In the genomic region with DNA sequence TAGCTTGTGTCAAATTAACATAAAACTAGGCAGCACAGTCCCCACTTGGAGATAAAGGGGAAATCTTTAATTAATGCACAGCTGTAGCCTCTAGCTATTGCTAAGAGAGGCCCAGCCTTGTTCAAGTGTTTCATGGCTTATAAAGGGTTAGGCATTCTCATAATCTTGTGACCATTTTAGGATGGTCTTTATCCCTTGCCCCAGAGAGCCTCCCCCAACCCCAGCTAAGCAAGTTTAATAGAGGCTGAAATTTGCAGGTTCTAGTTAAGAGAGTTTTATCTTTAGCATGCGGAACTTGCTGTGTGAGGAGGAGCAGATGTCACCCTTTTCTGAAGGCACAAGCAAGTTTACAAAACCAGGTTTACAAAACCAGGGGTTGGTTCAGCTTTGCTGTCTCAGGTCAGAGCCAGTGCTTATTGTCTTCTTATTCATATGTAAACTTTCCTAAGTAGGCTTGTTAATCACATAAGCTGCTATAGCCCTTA, we compare ENCODE assay signal across 18 mouse cellular contexts.
A peak's percentile ranks its signal among the peaks of the same experiment; 100 is the strongest.
DNase-seq lines count a peak whose midpoint lies in the region; ATAC-seq lines count a peak whose summit lies in the region.
"Had no signal": no experiment of that assay in that cellular context is flagged by ENCODE, and none has a peak within 500 bp of the region (broad histone marks: within the 10 kb centered on the region; RNA-seq: fewer than 3 reads in every experiment).

No protein-coding gene starts in this region.

- ATAC-seq in midbrain, embryonic 11.5 days (ENCODE audit: low FRiP score): peak; percentile 86
- ATAC-seq in forebrain, embryonic 16.5 days: peak; percentile 84
- peak; percentile 31; the same call in 1 of the 2 replicates for ATAC-seq in midbrain, embryonic 14.5 days (ENCODE audit: low FRiP score, low TSS enrichment)
- ATAC-seq: inflammation-experienced regulatory T-cells, adult 6 months had no signal

- H3K27ac ChIP-seq in midbrain, embryonic 11.5 days (ENCODE audit: low read depth, low read length): peak overlapping the region; percentile 14; the same call in 1 of the 2 replicates
- H3K27ac ChIP-seq in midbrain, embryonic 10.5 days (replicated peaks): no peak overlapping the region; the same call in 1 of the 2 replicates
- H3K27ac ChIP-seq in forebrain, embryonic 16.5 days (ENCODE audit: low read length): no peak overlapping the region
- H3K27ac ChIP-seq in midbrain, embryonic 14.5 days (replicated peaks; ENCODE audit: low read depth, low read length): no peak overlapping the region
- H3K27ac ChIP-seq: lung, embryonic 15.5 days had no signal

- no peaks in the 10 kb centered on the region for H3K9me3 ChIP-seq in midbrain, embryonic 11.5 days (ENCODE audit: control insufficient read depth, low read length)
- H3K9me3 ChIP-seq in midbrain, embryonic 10.5 days (replicated peaks): no peaks in the 10 kb centered on the region
- H3K9me3 ChIP-seq in forebrain, embryonic 16.5 days (ENCODE audit: control insufficient read depth, low read length): no peaks in the 10 kb centered on the region
- no peaks in the 10 kb centered on the region for H3K9me3 ChIP-seq in midbrain, embryonic 14.5 days (ENCODE audit: control insufficient read depth, low read length)
- H3K9me3 ChIP-seq: lung, embryonic 15.5 days had no signal

- H3K9ac ChIP-seq in midbrain, embryonic 11.5 days (ENCODE audit: low read length): no peak overlapping the region
- H3K9ac ChIP-seq in forebrain, embryonic 16.5 days (replicated peaks; ENCODE audit: low read depth, low read length): no peak overlapping the region
- H3K9ac ChIP-seq in midbrain, embryonic 14.5 days (replicated peaks; ENCODE audit: low read length): no peak overlapping the region
- H3K9ac ChIP-seq: lung, embryonic 15.5 days had no signal

- peak; percentile 88 for DNase-seq in midbrain, embryonic 11.5 days (ENCODE audit: low spot score, missing footprints)
- no peak for DNase-seq in midbrain, embryonic 10.5 days (ENCODE audit: low spot score)
- peak; percentile 33 for DNase-seq in ZHBTc4 (ENCODE audit: low read depth, low spot score)
- DNase-seq in midbrain, embryonic 14.5 days: peak; percentile 46
- no peak for DNase-seq in cerebellum, adult 9-11 months
- DNase-seq in gastrocnemius, postnatal 4 days (ENCODE audit: low spot score in 2 of 2): no peak
- DNase-seq in left cerebral cortex, postnatal 36 days (ENCODE audit: low spot score in 2 of 2): no peak
- DNase-seq: B cell, adult 2 months; cerebellum, adult 11 months; heart, adult 18-20 months; heart, postnatal 10 days; layer of hippocampus, adult 9-11 months; left cerebral cortex, postnatal 4 days; thymus, adult 2 months had no signal

- intact Hi-C loops in left cerebral cortex, postnatal 36 days (cut with DNase I): no loop called here

- H3K36me3 ChIP-seq in midbrain, embryonic 11.5 days (ENCODE audit: control insufficient read depth, insufficient read depth, low read length): peaks cover 2% of the 10 kb centered on the region; the same call in 1 of the 2 replicates
- peaks cover 21% of the 10 kb centered on the region for H3K36me3 ChIP-seq in midbrain, embryonic 10.5 days
- H3K36me3 ChIP-seq in forebrain, embryonic 16.5 days (ENCODE audit: control insufficient read depth, insufficient read depth): no peaks in the 10 kb centered on the region; the same call in 1 of the 2 replicates
- peaks cover 13% of the 10 kb centered on the region for H3K36me3 ChIP-seq in midbrain, embryonic 14.5 days (ENCODE audit: control insufficient read depth, insufficient read depth, low read length)

- H3K4me3 ChIP-seq in midbrain, embryonic 11.5 days (ENCODE audit: low read depth, low read length): no peak overlapping the region
- H3K4me3 ChIP-seq in midbrain, embryonic 10.5 days: no peak overlapping the region
- H3K4me3 ChIP-seq in forebrain, embryonic 16.5 days (replicated peaks; ENCODE audit: low read length): no peak overlapping the region
- H3K4me3 ChIP-seq in midbrain, embryonic 14.5 days (replicated peaks; ENCODE audit: low read depth, low read length): no peak overlapping the region
- H3K4me3 ChIP-seq: lung, embryonic 15.5 days; megakaryocyte, embryonic 14.5 days had no signal

- H3K4me2 ChIP-seq in midbrain, embryonic 11.5 days: no peak overlapping the region
- no peak overlapping the region for H3K4me2 ChIP-seq in forebrain, embryonic 16.5 days (ENCODE audit: low read length)
- no peak overlapping the region for H3K4me2 ChIP-seq in midbrain, embryonic 14.5 days (ENCODE audit: low read length)
- H3K4me2 ChIP-seq: lung, embryonic 15.5 days had no signal

- no peaks in the 10 kb centered on the region; the same call in 1 of the 2 replicates for H3K27me3 ChIP-seq in midbrain, embryonic 11.5 days (ENCODE audit: control insufficient read depth, insufficient read depth, low read length)
- no peaks in the 10 kb centered on the region for H3K27me3 ChIP-seq in midbrain, embryonic 10.5 days (ENCODE audit: low read depth, poor library complexity, severe bottlenecking)
- no peaks in the 10 kb centered on the region for H3K27me3 ChIP-seq in forebrain, embryonic 16.5 days (replicated peaks; ENCODE audit: control insufficient read depth, insufficient read depth, low read length)
- H3K27me3 ChIP-seq in midbrain, embryonic 14.5 days (ENCODE audit: control insufficient read depth, insufficient read depth, low read length): no peaks in the 10 kb centered on the region
- H3K27me3 ChIP-seq: lung, embryonic 15.5 days had no signal

- peaks cover 12% of the 10 kb centered on the region for H3K4me1 ChIP-seq in midbrain, embryonic 11.5 days (ENCODE audit: control insufficient read depth, insufficient read depth, low read length)
- peaks cover 18% of the 10 kb centered on the region for H3K4me1 ChIP-seq in midbrain, embryonic 10.5 days
- H3K4me1 ChIP-seq in forebrain, embryonic 16.5 days (replicated peaks; ENCODE audit: control insufficient read depth, insufficient read depth, low read length): peaks cover 7% of the 10 kb centered on the region
- peaks cover 14% of the 10 kb centered on the region; the same call in 1 of the 2 replicates for H3K4me1 ChIP-seq in midbrain, embryonic 14.5 days (ENCODE audit: control insufficient read depth, insufficient read depth, low read length)
- H3K4me1 ChIP-seq: lung, embryonic 15.5 days had no signal

- WGBS in midbrain, embryonic 11.5 days: 29% methylated on average over 1 of the region's 1 CpGs
- 54% methylated on average over 1 of the region's 1 CpGs for WGBS in midbrain, embryonic 10.5 days
- WGBS in forebrain, embryonic 16.5 days: 28% methylated on average over 1 of the region's 1 CpGs
- WGBS in midbrain, embryonic 14.5 days: 30% methylated on average over 1 of the region's 1 CpGs

Comparison
In these comparisons a context has a peak if more than half of its experiments do, and no peak if none do; other contexts are left out.
1. DNase-seq: peak in midbrain, embryonic 11.5 days (single experiment), ZHBTc4 (single experiment) and midbrain, embryonic 14.5 days (single experiment); none in midbrain, embryonic 10.5 days (single experiment), cerebellum, adult 9-11 months (single experiment), gastrocnemius, postnatal 4 days (0 of 2) and left cerebral cortex, postnatal 36 days (0 of 2).
2. ATAC-seq: peak in every context shown above with its lines; median percentile 86 in midbrain, embryonic 11.5 days; 84 in forebrain, embryonic 16.5 days; 31 in midbrain, embryonic 14.5 days.